Mouse (Mus musculus) kidney, postnatal 36 days (tissue): ENCODE data around the gene Pdgfa.
A peak's percentile ranks its signal among the peaks of the same experiment; 100 is the strongest.

Experiments
- DNase-seq, 2 experiments: peaks; one replicate each; pipeline ENCODE4 v3.0.0; 2021 to 2022; ENCODE audit warnings: mixed read lengths in 2 of 2

Gene Pdgfa

DNA sequence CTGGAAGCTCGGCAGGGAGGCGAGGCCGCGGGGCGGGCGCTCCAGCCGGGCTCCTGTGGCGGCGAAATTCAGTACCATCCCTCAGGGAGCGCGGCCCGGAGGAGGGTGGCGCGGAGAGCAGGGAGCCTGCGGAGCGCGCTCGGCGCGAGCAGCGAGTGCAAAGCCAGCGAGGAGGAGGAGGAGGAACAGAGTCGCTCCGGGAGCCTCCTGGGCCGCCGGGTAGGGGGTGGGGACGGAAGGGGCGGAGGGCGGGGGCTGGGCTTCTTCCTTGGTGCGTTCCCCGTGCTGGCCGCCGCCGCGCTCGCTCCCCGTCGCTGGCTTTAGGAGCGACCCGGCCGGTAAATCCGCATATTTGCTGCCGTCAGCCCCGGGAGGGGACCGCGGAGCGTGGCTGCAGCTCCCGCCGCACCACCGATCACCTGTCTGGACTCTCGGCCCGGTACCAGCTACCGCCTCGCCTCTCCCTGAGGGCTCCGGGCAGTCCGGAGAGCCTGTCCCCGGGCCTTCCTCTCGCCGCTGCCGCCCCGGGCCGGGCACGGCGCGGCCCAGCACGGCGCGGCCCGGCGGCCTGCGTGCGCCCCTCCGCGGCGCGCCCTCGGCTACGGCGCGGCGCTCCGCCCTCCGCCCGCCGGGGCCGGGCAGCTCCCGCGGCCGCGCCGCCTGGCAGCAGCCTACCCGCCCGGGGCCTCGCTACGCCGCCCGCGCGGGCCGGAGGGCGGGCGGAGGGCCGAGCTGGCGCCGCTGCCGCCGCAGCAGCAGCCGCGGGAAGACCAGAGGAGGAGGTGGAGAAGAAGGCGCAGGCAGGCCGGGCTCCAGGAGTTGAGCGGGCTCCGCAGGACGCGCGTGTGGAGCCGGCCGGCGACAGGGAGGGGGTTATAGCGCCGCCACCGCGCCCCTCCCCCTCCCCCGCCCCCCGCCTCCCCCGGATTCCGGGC lies 2.1 kb downstream of the Pdgfa start:
- peak; percentile 87 to 92 for DNase-seq

DNA sequence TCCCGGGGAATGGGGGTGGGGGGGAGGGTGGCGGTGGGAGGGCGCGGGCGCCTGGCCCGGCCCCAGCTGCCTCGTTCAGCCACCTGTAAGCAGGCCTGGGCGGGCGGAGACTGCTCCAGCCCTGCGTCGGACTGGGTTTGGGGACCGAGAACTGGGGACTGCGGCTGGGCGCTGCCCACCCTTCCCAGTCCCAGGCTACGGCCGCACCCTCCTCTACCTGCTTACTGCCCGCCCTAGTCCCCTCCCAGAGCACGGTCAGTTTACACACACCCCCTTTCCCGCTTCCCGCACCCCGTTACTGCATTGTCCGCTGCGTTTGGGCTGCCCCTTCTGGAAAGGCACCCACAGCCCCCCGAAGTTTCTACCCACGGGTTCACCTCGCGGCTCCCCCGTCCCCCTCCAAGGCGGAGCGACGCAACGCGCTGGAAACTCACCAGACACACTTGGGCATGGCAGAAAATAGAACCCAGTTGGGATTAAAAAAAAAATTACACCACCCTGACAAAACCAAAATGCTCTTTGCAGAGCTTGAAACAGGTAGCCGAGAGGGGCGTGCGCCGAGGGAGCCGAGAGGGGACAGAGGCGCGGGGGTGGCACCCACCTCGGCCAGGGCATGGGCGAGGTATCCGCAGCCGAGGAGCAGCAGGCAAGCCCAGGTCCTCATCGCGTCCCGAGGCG lies 2.9 kb downstream of the Pdgfa start:
- DNase-seq: peak; percentile 50 to 68

DNA sequence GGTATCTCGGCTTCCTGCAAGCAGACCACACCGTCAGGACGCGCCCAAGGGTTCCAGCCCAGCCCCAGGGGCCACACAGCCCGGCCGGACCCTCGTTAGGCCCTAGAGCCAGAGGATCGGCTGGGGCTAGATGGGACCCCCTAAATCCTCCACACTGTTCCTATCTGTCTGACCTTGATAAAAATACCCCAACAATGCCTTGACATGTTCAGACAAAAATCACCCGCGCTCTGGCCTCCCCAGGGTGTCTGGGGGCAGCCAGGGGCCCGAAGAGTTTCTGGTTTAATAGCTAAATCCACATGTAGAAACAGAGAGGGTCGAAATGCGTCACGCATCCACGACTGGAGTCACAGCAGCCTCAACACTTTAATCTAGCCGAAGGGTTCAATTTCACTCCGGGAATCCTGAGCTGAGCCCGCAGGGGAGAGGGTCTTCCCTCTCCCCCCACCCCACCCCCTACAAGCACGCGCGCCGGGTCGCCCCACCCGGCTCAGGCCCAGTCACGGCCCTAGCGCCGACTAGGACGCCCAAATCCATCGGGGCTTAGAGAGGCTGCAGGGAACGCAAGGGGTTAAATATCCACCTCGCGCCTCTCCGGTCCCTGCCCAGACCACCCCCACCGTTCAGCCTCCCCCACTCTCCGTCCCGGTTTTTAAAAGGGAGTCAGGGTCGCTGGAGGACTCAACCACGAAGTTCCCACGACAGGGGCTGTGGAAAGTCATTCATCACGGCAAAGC lies 3.6 kb downstream of the Pdgfa start:
- peak in 1 of 2 experiments; percentile 28 for DNase-seq

DNA sequence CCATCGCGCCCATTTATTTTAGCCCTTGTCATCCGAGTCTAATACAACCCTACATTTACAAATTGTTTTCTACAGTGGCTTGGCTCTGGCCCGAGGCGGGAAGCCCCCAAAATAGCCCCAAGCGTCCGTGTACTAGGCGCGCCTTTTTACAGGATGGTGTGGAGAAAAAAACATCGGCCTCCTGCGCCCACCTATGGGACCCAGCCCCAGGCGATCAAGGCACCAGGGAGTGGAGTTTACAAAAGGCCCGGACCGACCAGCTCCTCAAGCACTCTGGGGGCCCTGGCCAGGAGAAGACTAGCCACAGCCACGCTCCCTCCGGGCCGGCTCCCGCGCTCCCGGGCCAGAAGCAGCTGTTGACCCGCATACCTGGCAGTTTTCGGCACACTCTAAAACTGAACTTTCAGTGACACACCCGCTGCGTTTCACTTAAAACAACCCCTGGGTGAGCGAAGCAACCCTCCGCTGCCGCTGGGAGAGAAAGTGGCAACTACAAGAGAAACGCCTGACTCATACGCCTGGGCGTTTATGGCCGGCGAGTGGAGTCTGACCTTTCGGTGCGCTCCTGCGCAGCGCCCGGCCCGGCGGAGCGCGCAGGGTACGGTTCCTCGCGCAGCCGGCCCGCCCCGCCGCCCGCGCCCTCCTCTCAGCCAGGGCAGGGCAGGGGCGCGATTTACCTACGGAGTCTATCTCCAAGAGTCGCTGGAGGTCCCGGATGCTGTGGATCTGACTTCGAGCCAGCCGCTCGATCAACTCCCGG lies 4.4 kb downstream of the Pdgfa start:
- DNase-seq: peak; percentile 53 to 77

DNA sequence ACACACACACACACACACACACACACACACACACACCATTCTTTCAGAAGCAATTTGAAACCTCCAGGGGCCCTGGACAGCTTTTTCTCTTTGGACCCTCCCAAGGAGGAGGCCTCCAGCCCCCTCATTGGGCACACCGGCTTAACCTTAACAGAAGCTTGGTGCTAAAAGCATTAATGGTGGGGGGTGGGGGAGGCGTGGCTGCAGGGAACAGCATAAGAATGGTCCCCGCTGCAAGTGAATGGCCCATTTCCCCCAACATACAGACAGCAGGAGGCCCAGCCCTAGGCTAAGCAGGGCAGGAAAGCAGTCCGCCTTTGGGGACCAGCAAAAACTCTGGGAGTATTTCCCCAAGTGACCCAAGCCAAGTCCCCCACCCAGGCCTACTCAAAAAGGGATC lies 5.4 kb downstream of the Pdgfa start:
- no peak for DNase-seq

DNA sequence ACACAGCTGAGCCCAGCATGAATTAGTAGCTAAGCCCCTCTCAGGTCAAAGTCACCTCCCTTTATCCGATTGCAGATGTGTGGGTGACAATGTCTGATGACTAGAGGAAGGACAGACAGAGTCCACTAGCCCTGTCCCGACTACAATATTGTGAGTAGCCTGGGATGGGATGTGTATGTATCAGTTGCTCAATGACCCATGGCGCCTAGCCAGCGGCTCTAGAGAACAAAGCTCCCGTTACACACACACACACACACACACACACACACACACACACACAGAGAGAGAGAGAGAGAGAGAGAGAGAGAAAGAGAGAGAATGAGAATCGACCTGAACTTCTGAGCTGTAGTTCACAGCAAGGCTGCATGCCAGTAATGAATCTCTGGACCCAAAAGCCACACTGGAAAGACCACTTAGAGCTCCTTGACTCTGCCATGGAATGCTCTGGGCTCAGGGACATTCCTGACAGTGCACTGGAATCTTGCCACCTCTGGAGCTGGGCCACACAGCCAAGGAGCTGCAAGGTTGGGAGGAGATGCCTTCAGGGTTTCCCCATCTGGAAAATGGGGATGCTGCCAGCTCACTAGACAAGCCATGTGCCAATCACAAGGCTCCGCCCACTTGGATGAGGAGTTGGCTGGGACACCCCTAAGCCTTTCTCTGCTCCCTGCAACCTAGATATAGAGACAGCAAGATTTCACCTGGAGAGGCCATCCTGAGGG lies 6.3 kb downstream of the Pdgfa start:
- DNase-seq: peak in 1 of 2 experiments; percentile 73

DNA sequence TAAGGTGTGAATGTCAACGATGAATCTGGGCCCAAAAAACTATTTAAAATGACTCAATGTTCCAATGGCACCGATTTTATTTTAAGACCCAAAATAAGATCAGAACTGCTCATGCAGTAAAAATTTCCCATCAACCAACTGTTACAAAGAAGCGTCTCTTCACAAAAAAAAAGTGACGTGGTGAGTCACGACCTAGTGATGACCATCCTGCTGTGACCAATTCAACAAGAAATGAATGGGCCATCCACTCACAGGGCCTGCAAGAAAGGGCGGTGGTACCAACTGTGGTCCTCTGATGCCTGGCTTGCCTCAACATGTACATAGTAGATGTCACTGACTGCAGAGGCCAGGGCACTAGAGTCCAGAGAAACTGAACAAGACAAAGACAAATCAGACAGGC lies 7.6 kb downstream of the Pdgfa start:
- DNase-seq: no peak

DNA sequence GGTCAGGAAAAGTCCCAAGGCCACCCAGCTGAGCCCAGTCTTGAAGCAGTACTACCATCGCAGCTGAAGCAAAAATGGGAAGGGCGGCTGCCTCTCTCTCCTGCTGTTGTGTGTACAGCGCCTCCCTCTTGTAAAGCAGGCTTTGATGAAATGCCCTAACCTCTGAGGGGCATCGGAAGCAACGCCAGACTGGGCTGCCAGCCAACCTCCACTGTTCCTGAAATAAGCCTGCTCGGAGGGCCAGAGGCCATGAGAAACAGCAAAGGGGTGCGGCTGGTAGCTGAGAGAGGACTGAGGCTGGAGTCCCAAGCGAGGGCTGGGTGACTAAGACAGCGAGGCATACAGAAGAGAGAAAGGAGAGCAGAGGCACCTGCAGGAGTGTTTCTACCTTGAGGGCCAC lies 8.4 kb downstream of the Pdgfa start:
- peak; percentile 83 to 85 for DNase-seq

DNA sequence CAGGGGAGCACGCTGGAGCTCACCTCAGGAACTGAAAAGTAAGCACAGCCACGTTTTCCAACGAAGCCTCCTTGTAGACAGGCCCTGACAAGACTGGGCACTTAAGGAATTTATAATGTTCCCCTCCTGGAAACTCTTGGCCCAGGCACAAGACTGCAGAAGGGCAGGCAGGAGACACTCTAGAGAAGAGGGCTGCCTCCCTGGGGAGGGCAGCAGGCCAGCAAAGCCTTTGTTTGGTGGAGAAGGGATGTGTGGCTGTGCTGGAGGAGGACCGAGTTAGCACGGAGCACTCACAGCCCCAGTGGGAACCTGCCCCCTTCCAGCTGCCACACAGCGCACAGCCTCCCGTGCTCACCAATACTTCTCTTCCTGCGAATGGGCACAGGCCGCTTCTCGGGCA lies 9.2 kb downstream of the Pdgfa start:
- DNase-seq: no peak

DNA sequence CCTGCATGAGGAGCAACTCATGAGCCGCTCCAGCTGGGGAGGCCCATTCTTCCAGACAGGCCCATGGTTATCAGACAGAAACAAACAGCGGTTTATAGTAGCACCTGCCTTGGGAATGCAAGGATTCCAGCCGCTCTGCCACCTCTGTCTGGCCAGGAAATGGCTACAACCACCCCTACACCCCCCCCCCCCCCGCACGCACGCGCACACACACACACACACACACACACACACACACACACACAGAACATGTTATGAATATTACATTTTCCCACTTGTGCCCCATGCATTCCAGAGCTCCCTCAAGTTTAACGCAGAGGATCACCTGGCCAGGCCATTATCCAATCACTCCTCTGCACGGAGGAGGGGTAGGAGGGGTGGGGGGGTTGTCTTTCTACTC lies 15.2 kb downstream of the Pdgfa start:
- DNase-seq: no peak

DNA sequence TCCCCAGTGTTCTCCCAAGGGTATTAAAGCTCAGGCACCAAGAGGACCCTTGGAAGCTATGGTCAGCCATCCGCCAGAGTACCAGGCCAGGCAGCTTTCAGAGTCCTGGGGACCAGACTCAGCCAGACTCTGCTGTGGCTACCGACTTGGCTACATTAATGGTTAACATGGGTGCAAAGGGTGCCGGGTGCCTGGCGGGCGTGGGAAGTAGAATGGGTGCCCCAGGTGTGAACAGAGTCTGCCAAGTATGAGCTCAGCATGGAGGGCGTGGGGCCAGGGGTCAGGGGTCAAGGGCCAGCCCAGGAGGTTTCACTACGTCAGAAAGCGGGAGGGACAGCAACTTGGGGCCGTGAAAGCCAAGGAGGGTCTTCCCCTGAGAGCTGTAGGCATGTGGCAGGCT lies 16.6 kb downstream of the Pdgfa start:
- peak; percentile 93 to 94 for DNase-seq

DNA sequence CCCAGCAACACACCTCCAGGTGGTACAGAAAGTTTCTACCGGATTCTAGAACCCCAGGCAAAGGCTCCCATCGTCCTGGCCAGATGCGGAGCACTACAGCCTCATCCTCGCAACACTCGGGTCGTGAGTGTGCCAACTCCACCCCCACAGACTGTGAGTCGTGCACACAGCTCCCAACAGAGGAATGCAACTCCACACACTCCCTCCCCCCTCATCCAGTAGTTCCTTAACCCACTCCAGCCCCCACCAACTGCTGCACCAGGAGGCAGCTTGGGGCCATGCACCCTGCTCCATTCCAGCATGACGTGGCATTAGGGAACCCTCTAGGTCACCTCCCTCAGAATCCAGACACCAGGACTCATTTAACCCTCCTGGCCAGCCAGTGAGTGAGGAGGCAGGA lies 17.3 kb downstream of the Pdgfa start:
- DNase-seq: peak; percentile 42 to 55

DNA sequence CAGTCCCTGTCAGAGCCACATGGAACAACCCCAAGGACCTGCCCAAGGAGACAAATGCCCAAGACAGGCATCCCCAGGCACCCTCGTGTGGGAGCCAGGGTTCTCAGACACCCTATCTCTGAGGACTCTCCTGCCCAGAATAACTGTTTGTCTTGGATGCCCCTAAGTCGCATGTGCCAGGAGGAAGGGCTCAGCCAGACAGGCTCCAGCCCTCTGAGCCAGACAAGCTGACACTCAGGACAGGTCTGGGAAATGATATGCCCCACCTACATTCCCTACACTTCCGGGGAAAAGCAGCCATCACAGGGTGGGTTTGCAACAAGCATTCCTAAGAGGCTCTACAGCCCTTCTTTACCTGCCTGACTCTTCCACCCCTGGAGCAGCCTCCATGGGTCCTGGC lies 19.4 kb downstream of the Pdgfa start:
- DNase-seq: no peak

DNA sequence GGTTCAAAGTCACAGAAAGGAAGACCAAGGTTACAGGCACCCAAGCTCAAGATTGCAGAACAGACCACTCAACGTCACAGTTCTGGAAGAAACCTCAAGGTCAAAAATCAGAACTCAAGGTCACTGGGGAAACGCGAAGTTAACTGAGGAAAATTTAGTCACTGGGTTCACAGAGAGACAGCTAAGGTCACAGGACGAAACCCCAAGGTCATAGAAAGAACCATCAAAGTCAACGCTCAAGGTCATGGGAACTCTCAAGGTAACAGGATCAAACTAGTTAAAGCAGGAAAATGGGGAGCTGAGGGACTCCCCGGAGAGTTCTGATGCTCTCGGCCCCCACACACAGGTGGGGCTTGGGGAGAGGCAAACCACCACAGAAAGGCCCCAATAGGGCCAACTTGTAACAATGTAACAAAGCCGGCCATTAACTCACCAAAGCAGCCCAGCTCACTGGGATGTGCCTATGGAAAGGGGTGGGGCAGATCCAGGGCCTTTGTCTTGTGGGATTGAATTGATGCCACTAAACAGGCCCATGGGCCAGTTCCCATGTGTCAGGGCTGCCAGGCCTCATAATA lies 22.2 kb downstream of the Pdgfa start:
- DNase-seq: no peak

DNA sequence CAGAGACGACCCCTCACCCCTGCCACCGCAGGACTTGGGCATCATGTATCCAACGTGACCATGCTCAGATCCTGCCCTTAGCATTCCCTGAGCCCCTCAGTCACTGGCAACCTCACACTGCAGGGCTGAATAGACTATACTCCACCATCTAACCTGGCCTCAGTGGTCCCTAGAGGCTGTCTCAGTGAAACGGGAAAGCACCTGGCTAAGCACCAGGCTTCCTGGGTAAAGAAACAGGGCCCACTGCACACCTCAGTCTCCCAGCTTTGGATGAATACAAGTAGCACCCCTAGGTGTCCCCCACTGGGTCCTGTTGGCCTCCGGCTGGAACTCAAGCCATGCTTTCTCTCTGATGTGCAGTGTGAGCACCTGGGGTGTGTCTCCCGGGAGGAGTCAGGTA lies 23.7 kb downstream of the Pdgfa start:
- DNase-seq: no peak

DNA sequence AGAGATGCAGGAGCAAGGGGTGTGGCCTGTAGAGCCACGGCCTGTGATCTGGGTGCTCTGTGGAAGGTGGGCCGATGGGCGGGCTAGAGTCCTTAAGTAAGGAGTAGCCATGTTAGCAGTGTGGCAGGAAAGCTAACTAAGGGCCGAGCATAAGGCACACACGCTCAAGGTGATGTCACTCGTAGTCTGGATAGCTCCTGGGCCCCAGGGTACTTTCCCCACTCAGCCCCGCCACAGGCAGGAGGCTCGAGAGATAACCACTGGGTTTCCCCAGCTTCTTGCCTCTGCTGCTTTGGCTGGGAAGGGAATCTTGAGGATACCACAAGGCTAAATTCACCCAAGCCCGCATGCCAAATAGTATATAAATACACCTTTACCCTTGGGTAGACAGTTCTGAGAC lies 25.8 kb downstream of the Pdgfa start:
- no peak for DNase-seq

DNA sequence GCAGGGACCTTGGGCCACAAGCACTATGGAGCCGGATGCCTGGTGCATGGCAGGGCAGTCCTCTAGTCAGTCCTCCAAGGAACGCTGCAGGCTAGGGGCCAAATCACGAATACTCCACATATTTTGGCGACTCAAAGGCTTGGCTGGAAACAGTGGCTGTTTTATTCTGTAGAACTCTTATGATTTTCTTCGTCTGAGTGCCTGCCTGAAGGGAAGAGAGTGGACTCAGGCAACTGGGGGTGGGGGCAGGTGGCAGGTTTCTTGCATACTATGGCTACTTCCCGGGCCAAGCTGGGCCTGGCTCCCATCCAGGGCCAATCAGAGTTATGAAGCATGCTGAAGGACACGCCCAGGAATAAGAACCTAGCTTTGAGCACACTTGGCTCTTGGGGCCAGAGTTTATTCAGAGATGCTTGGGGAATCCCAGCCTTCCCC lies 27.1 kb downstream of the Pdgfa start:
- DNase-seq: peak; percentile 42 to 66

DNA sequence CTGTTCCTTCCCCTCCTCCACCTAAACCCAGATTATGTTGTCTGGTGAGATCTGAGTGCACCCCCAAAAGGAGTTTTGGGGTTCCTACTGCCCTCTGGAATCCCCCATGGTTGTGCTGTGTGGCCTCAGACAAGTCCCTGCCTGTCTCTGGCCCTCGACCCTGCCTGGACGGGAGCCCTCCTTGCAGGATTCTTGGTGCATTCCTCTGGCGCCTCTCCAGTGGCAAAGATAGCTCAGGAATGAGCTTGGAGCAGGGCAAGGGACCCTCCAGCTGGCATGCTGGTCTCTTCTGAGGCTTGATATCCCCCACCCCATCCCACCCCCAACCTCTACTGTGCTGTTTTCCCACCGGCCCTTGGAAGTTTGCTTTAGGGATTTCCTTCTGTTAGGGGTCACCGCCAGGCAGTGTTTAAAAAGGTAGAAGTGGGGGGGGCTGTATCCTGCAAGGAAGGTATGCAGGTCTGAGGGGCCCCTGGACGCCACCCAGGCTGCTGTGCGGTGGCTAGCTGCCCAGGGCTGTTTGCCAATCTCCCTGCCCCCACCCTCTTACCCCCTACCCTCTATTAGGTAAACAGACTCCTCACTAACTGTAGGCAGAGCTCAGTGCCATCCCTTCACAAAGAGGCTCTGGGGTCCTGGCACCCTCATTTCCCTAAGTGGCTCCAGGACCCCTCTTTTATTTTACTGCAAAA lies 31.0 kb downstream of the Pdgfa start:
- DNase-seq: peak in 1 of 2 experiments; percentile 41

DNA sequence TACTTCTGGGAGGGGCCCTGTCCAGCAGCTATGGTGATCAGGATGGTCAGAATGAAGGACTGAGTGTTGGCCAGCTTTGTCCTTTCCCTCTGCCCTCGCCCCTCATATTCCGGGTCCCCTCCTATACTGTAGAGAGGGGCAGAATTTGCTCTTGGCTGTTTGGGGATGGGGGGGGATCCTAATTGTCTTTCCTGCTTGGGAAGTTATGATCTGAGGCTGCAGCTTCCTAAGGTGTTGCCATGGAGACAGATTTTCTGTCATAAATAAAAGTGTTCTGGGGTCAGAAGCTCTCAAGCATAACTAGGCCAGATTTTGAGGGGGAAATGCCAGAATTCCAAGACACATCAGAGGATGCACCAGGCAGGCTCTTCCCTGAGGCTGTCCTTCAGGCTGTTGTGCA lies 31.6 kb downstream of the Pdgfa start:
- no peak for DNase-seq

DNA sequence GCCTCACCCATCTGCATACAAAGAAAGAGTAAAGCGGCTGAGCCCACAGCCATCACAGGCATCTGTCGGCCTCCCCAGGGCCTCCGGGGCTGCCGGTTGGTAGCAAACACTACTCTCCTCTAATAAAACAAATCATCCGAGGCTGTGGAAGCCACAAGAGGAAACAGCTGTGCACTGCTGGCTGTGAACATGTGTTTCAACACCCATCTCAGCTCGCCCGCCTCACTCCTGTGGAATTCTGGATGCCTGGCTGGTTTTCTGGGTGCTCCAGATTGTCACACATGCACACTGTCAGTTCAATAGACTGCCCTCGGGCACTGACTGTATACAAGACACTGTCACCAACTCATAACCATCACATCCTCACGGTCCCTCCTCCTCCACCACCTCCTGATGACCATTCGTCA lies 40.7 kb downstream of the Pdgfa start:
- DNase-seq: peak in 1 of 2 experiments; percentile 41

DNA sequence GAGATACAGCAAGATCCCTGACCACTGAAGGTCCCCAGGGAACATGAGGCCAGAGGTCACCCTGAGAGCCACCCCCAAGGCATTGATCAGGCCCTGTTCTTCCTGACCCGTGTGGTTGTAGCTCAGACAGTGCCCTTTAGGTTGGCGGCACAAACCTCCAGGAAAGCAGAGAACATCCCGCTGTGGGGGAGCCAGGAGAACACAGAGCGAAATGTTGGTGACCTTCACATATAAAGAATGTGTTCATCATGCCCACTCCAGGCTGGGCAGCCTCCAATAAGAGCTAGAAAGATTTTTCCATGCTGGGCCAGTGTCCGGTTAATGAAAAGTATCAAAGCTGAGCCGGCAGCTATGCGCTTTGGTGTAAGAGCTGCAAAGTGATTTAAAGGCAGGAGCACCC lies 43.2 kb downstream of the Pdgfa start:
- DNase-seq: no peak
